Mouse (Mus musculus) urinary bladder, postnatal 14 days (tissue): ENCODE measurements around the gene Ppp1r14d.

ENCODE experiments used
- DNase-seq: peaks from one replicate; pipeline ENCODE4 v3.0.0; 2021; ENCODE audit warnings: low spot score

The Ppp1r14d gene

GRCm38 (mm10) chr2:119172446-119172845, 57.3 kb downstream of the Ppp1r14d start:
- DNase-seq, result no peak

- DNase-seq, result no peak
Observed at GRCm38 (mm10) chr2:119171574-119171973, 58.1 kb downstream of the Ppp1r14d start.

- no peak for DNase-seq
Observed at GRCm38 (mm10) chr2:119170282-119170681, 59.4 kb downstream of the Ppp1r14d start.
